Mouse (Mus musculus) Patski (cell line): ENCODE measurements around the gene Bnc2. TPM values are rescaled to one million over a fixed set of nuclear protein-coding genes. Genes with fewer than 3 reads are reported as not detected.

ENCODE experiments used
- ATAC-seq: fragments of 100-300 bp; one replicate; pipeline ENCODE4 v1.8.0; 2021
- CTCF ChIA-PET: fragments of 350-600 bp; sonication (Branson Sonifier 250); formaldehyde crosslinking; loops from one replicate; lab custom pipeline; 2022; ENCODE audit warnings: inconsistent platforms; lab: Charles Lee
- POLR2A ChIA-PET: fragments of 350-600 bp; sonication (Branson Sonifier 250); formaldehyde crosslinking; loops from one replicate; lab custom pipeline; 2022; ENCODE audit warnings: antibody characterized with exemption, inconsistent platforms; lab: Charles Lee
- DNase-seq: peaks from one replicate; pipeline ENCODE4 v3.0.0-alpha.2; 2011; ENCODE audit warnings: low read depth, low spot score
- H3K27me3 ChIP-seq: fragments of 371-371 bp; one replicate; pipeline ENCODE4 v1.5.1; 2021
- CTCF ChIP-seq: fragments of 100-300 bp; IDR thresholded peaks from one replicate; pipeline ENCODE4 v1.5.1; 2021
- in situ Hi-C: fragments of 300-500 bp; cut with MboI; formaldehyde crosslinking; loops from 3 replicates; pipeline ENCODE4 v1.11.1; 2018; ENCODE audit warnings: low pct_unique_long_range_greater_than_20kb, mixed read lengths
- polyA plus RNA-seq: library from polyadenylated mRNA; unstranded; gene quantifications from one replicate; pipeline ENCODE4 v1.2.3, GENCODE M21; 2021

The Bnc2 gene
- polyA plus RNA-seq, 1 experiment from 2014 or later, result 19.3 TPM

- H3K27me3 ChIP-seq, result no peaks in the 10 kb centered on the region
- TF ChIP-seq CTCF, result no peak
- no peak for ATAC-seq
- no peak for DNase-seq
- in situ Hi-C loops, result no loop called here
- POLR2A ChIA-PET, result interaction anchor here (0.6 kb wide), 1 partner anchor 73 kb away, joined by 3 read pairs; no protein-coding TSS in a partner anchor
- CTCF ChIA-PET, result no interaction called here
These were observed 109.0 kb downstream of the Bnc2 start for GRCm38 (mm10) chr4:84566123-84566522.

GRCm38 (mm10) chr4:84545204-84545871, 129.7 kb downstream of the Bnc2 start:
- TF ChIP-seq CTCF, result no peak
- peak; percentile 57 for DNase-seq
- no peaks in the 10 kb centered on the region for H3K27me3 ChIP-seq
- ChIA-PET POLR2A (no interaction called here), CTCF (no interaction called here)
- in situ Hi-C loops, result loop anchor here (10.0 to 25.0 kb wide), 3 partner anchors 341 to 751 kb away; no protein-coding TSS in a partner anchor
- peak; percentile 86 for ATAC-seq

GRCm38 (mm10) chr4:84544646-84545045, 130.4 kb downstream of the Bnc2 start:
- no peak for TF ChIP-seq CTCF
- H3K27me3 ChIP-seq, result no peaks in the 10 kb centered on the region
- ChIA-PET CTCF (no interaction called here), POLR2A (no interaction called here)
- no peak for DNase-seq
- in situ Hi-C loops, result loop anchor here (10.0 to 25.0 kb wide), 3 partner anchors 340 to 750 kb away; no protein-coding TSS in a partner anchor
- no peak for ATAC-seq

GRCm38 (mm10) chr4:84540531-84540930, 134.5 kb downstream of the Bnc2 start:
- ATAC-seq (no peak), DNase-seq (no peak)
- H3K27me3 ChIP-seq, result no peaks in the 10 kb centered on the region
- in situ Hi-C loops, result loop anchor here (10.0 to 25.0 kb wide), 3 partner anchors 336 to 746 kb away; no protein-coding TSS in a partner anchor
- TF ChIP-seq CTCF, result no peak
- ChIA-PET POLR2A (no interaction called here), CTCF (interaction anchor here (2.4 kb wide), 1 partner anchor 15 kb away, joined by 8 read pairs; no protein-coding TSS in a partner anchor)

- DNase-seq (no peak), ATAC-seq (no peak)
- H3K27me3 ChIP-seq, result no peaks in the 10 kb centered on the region
- ChIA-PET POLR2A (no interaction called here), CTCF (interaction anchor here (2.4 to 2.7 kb wide), 2 partner anchors 10 to 14 kb away, joined by 6 to 8 read pairs; no protein-coding TSS in a partner anchor)
- in situ Hi-C loops, result loop anchor here (25.0 kb wide), 1 partner anchor 477 kb away; no protein-coding TSS in a partner anchor
- TF ChIP-seq CTCF, result no peak
These were observed 135.7 kb downstream of the Bnc2 start for GRCm38 (mm10) chr4:84539396-84539795.

GRCm38 (mm10) chr4:84528886-84529789, 145.9 kb downstream of the Bnc2 start:
- TF ChIP-seq CTCF, result no peak
- ChIA-PET CTCF (interaction anchor here (1.6 kb wide), 1 partner anchor 10 kb away, joined by 6 read pairs; no protein-coding TSS in a partner anchor), POLR2A (no interaction called here)
- in situ Hi-C loops, result loop anchor here (25.0 kb wide), 1 partner anchor 467 kb away; no protein-coding TSS in a partner anchor
- ATAC-seq (no peak), DNase-seq (no peak)
- no peaks in the 10 kb centered on the region for H3K27me3 ChIP-seq

- H3K27me3 ChIP-seq, result no peaks in the 10 kb centered on the region
- no peak for TF ChIP-seq CTCF
- in situ Hi-C loops, result loop anchor here (25.0 kb wide), 1 partner anchor 466 kb away; no protein-coding TSS in a partner anchor
- DNase-seq (no peak), ATAC-seq (no peak)
- POLR2A ChIA-PET, result no interaction called here
- CTCF ChIA-PET, result no interaction called here
These were observed 146.7 kb downstream of the Bnc2 start for GRCm38 (mm10) chr4:84528358-84528757.

GRCm38 (mm10) chr4:84527066-84527933, 147.8 kb downstream of the Bnc2 start:
- ATAC-seq, result no peak
- no peak for DNase-seq
- in situ Hi-C loops, result loop anchor here (25.0 kb wide), 1 partner anchor 465 kb away; no protein-coding TSS in a partner anchor
- CTCF ChIA-PET, result no interaction called here
- POLR2A ChIA-PET, result no interaction called here
- TF ChIP-seq CTCF, result no peak
- no peaks in the 10 kb centered on the region for H3K27me3 ChIP-seq

GRCm38 (mm10) chr4:84523651-84524221, 151.3 kb downstream of the Bnc2 start:
- ChIA-PET POLR2A (interaction anchor here (0.5 to 1.8 kb wide), 4 partner anchors 12 to 152 kb away, joined by 3 to 8 read pairs (median 4); partner anchors contain the start of gene Bnc2), CTCF (interaction anchor here (0.8 to 2.9 kb wide), 2 partner anchors 17 to 145 kb away, joined by 3 to 8 read pairs; no protein-coding TSS in a partner anchor)
- in situ Hi-C loops, result no loop called here
- no peaks in the 10 kb centered on the region for H3K27me3 ChIP-seq
- no peak for TF ChIP-seq CTCF
- DNase-seq (peak; percentile 90), ATAC-seq (peak; percentile 93)
